Mouse (Mus musculus) large intestine, adult 2 months (tissue): ENCODE results near the gene Plcb3. TPM values are rescaled to one million over a fixed set of nuclear protein-coding genes. Genes with fewer than 3 reads are reported as not detected.
A peak's percentile ranks its signal among the peaks of the same experiment; 100 is the strongest.

Source experiments
- DNase-seq: peaks from one replicate; pipeline ENCODE4 v3.0.0-alpha.2; 2012; ENCODE audit warnings: low read depth, low spot score
- WGBS: fragments of 180-500 bp; shearing (Covaris S2); methylation state at CpG from one replicate; pipeline ENCODE4 v1.1.7; 2018; 5-methylcytosine and 5-hydroxymethylcytosine counted together
- polyA plus RNA-seq: library from polyadenylated mRNA; depleted of rRNA; stranded (reverse); fragments of >200 nt; gene quantifications from 2 replicates; pipeline ENCODE4 v1.2.3, GENCODE M21; 2012

Gene Plcb3
- polyA plus RNA-seq, 1 experiment, result 383 TPM

DNA sequence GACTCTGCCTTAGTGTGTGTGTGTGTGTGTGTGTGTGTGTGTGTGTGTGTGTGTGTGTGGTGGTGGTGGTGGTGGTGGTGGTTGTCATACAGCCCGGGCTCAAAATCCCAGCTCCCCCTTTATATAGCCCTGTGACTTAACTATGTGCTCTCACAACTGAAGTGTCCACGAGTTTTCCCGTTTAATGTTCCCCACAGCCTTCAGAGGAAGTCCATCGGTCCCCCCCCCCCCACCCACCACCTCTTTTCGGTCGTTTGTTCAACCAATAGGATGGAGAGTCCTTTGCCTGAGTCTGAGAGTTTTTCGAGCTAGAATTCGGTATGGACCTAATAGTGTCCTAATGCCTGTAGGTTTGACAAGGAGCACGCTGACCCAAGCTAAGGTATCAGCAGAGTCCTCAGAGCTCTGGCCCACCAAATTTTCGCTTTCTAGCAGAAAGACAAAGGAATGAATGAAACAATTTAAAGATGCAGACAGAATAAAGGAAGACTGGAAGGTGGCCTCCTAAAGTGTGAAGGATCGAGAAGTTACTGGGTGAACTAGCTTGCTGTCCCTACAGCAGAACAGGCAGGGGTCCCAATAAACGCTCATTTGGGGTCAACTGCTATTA lies 2.6 kb downstream of the Plcb3 start:
- no peak for DNase-seq
- 34% methylated on average over 12 of the region's 12 CpGs for WGBS

- no peak for DNase-seq
- 76% methylated on average over 13 of the region's 13 CpGs for WGBS
Observed at GRCm38 (mm10) chr19:6972247-6972917, 3.9 kb downstream of the Plcb3 start.

GRCm38 (mm10) chr19:6971644-6972043 lies 4.6 kb downstream of the Plcb3 start:
- DNase-seq, result no peak
- WGBS, result 44% methylated on average over 6 of the region's 6 CpGs

GRCm38 (mm10) chr19:6970460-6971085 lies 5.7 kb downstream of the Plcb3 start:
- WGBS, result 20% methylated on average over 11 of the region's 11 CpGs
- DNase-seq, result no peak

- DNase-seq, result no peak
- WGBS, result 2% methylated on average over 54 of the region's 55 CpGs
Observed at GRCm38 (mm10) chr19:6969665-6970381, 6.4 kb downstream of the Plcb3 start.

DNA sequence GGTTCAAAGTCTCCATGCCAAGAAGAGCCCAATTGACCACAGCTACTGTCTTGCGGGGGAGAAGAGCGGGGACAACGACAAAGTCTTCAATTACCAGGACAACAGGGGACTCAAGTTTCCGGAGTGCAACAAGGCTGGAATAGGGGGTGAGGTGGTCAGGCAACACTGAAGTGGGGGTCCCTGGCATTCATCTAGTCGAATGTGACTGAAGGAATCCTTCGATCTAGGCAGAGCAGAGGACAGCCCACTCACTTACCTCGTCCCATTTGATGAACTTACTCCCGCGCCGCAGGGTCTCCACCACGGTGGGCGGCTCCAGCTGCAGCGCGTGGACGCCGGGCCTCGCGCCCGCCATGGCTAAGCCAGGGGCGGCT lies 7.0 kb downstream of the Plcb3 start:
- WGBS, result 2% methylated on average over 20 of the region's 20 CpGs
- DNase-seq, result no peak

DNA sequence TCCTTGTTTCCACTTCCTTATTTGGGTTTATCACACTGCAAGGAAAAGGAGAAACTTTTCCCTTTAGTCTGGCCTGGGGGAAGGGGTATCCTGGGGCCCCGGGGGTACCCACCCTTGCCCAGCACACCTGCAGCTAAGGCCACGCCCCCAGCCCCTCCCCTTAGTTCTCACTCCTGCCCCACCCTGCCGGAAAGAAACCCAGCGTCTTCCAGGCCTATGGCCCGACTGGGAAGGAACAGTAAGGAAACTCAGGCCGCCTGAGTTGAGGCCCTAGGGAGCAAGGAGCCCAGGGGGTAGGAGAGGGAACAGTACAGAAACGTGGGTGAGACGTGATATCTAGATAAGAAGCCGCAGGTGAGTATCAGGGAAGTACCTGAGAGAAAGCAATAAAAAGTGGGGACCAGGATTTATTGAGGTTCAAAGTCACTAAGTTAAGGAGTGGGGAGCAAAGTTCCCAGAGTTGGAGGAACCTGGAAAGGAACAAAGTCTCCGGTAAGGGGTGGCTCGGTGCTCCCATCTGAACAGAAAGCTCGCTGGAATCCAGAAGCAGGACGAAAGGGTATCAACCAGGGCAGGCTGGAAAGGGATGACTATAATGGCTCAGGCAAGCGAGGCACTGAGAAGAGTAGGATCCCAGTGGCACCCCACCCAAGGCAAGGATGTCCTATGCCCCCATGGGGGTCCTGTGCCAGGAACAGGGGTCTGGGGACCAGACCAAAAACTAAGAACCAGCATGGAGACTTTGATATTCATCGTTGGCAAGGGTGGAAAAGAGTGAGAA lies 7.6 kb downstream of the Plcb3 start:
- no peak for DNase-seq
- WGBS, result 4% methylated on average over 15 of the region's 15 CpGs

DNA sequence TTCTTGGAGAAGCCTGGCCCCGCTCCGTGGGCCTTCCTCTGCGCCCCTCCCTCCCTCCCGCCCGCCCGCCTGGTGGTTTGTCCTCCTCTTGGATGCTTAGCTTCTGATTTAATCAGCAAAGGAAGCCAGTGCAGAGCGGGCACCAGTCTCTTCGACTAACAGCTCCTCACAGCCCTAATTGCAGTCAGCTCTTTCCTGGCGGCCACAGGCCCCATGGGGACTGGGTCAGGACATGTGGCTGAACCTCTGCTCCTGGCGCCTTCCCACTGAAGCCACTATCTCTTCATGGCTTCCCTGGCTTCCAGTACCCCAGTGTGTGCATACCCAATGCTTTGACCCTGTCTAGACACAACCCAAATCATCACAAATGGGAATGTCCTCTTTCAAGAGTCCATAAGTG lies 19.8 kb downstream of the Plcb3 start:
- DNase-seq, result no peak
- WGBS, result 87% methylated on average over 10 of the region's 10 CpGs

DNA sequence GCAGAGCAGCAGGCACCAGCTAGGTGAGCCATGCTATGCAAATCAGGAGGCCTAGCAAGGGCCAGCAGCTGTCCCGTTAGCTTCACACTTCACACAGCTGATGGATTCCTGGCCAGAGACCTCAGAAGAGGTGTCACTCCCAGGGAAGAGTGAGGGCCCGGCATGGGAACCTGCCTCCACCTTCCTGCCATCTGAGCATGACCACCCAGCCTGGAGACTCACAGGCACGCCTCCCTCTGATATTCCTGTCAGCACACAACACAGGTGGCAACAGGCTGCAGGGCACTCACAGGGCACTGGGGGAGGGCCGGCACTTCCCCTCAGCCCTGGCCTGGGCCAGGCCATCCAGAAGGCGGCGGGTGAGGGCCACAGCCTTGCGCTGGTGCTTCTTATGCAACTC lies 20.8 kb downstream of the Plcb3 start:
- DNase-seq, result no peak
- WGBS, result 81% methylated on average over 7 of the region's 7 CpGs

GRCm38 (mm10) chr19:6954046-6954445 lies 22.2 kb downstream of the Plcb3 start:
- no peak for DNase-seq
- WGBS, result 18% methylated on average over 9 of the region's 9 CpGs

DNA sequence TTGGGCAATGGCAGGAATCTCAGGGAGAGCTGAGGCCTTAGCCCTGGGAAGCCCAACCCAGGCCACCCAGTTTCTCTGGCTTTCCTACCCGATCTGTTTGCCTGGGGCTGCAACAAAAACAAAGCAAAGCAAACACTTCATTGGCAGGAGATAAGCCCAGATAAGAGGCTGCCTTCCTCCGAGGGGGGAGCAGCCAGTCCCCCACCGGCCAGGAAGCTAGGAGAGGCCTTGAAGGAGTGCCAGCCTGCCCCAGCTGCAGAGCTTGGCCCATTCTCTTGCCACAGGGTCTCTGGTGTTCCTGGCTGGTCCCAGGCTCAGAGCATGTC lies 23.6 kb downstream of the Plcb3 start:
- WGBS, result 13% methylated on average over 3 of the region's 3 CpGs
- DNase-seq, result no peak

DNA sequence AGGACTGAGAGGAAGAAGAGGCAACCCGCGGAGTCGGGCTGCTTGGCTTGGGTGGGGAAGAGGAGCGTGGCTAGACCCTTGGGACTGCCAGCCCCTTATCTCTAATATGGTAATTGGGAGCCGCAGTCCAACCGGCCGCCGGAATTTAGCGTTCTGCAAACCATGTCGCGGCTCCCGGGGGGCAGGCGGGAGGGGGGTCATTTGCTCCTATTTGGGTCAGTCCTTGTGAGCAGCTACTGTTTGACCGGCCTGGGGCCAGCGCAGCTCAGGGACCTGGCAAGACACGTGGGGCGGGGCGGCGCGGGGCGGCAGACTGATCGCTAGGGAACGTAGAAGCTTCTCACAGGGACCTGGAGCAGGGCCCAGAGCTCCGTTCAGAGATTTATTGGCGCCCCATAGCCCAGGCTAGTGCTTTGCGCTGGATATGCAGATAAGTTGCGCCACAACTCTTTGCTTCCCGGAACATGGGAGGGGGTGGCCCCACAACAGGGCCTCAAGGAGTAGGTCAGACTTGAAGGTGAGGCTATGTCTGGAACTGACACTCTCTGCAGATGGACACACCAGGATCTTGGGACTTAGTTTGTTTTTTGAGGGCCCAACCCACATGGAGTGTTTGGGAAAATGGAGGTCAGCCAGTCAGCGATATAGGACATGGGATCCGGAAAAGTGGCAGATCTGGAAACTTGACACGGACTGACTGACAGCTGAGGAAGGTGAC lies 24.1 kb downstream of the Plcb3 start:
- 1% methylated on average over 31 of the region's 31 CpGs for WGBS
- no peak for DNase-seq

DNA sequence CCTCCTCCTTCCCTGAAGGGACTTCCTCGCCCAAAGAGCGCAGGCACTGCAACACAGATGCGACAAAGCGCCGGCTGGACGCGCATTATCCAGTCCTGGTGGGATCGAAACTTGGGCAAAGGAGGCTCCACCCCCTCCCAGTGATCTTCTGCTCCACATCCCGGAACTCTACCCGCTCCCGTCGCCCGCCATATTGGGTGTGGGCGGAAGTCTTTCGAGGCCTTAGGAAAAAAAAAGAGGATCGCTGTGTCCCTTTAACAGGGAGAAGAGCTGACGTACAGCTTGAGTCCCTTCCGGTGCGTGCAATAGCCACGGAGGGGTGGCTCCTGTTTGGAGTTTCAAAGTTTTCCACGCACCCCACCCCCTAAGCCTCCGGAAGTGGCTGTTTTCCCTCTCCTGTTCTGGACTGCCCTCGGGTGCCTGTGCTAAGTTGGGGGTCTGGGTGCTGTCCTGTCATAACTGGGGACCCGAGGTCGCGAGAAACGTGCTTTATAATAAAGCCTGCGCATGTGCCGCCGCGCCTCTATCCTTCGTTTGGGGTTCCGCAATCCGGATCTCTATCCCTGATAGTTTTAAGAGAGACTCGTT lies 24.8 kb downstream of the Plcb3 start:
- WGBS, result under 1% methylated on average over 35 of the region's 35 CpGs
- peak; percentile 93 for DNase-seq

- under 1% methylated on average over 28 of the region's 28 CpGs for WGBS
- DNase-seq, result no peak
Observed at GRCm38 (mm10) chr19:6950613-6951153, 25.6 kb downstream of the Plcb3 start.

GRCm38 (mm10) chr19:6949951-6950350 lies 26.3 kb downstream of the Plcb3 start:
- 44% methylated on average over 5 of the region's 5 CpGs for WGBS
- no peak for DNase-seq

- 45% methylated on average over 5 of the region's 5 CpGs for WGBS
Observed at GRCm38 (mm10) chr19:6949532-6949931, 26.7 kb downstream of the Plcb3 start.

DNA sequence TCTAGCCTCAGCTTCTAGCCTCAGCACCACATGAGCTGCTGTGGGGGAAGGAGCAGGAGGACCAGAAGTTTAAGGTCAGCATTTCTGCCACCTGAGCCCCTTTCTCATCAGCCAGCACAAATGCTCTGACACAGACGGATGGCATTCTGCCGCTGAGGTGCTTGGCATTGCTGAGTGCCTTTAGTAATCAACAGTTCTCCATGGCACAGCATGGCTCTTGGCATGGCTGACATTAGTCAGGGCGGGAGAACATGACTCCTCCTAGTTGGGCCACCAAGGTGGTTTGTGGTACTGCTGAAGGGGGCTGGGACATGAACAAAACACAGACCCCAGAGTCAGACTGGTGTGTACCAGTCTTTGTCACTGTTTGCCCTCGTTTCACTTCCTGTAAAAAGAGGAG lies 28.1 kb downstream of the Plcb3 start:
- no peak for DNase-seq
- WGBS, result 89% methylated on average over 4 of the region's 4 CpGs

More at GRCm38 (mm10) chr19:6949532-6949931, 26.7 kb downstream of the Plcb3 start:
- DNase-seq, result no peak

DNA sequence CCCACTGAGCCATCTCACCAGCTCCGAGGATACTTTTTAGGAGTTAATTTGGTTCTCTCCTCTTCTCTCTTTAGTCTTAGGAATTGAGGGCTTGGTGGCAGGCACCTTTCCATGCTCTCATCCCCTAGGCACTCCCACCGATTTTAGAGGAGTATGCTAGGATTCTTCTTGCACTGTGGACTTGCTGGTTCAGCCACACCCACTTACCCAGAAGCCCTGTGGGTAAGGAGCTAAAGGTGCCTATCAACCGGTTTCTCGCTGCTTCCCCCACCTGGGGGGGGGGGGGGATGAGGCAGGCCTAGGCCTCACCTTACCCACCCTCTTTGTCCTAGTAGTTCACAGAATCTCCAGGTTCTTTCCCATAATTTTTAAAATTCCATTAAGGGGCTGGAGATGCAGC lies 28.5 kb downstream of the Plcb3 start:
- 57% methylated on average over 4 of the region's 4 CpGs for WGBS
- DNase-seq, result no peak

GRCm38 (mm10) chr19:6943709-6944108 lies 32.6 kb downstream of the Plcb3 start:
- 90% methylated on average over 6 of the region's 6 CpGs for WGBS

More at GRCm38 (mm10) chr19:6943709-6944108, 32.6 kb downstream of the Plcb3 start:
- DNase-seq, result no peak
